Mouse (Mus musculus) CD8-positive naive resting alpha-beta T cell, adult 2 months (primary cell): ENCODE data around the gene Farp2.
"Not testable (repeated sequence)": the region's sequence is repeated elsewhere in the genome, so short reads cannot be mapped to it uniquely, and the experiment has no call there.

Experiments
- DNase-seq, 2 experiments: peaks; one replicate each; pipeline ENCODE4 v3.0.0; 2022; ENCODE audit warnings: low read depth in 2 of 2, low spot score in 2 of 2

Farp2 gene

GRCm38 (mm10) chr1:93511585-93512350 is at the start of gene Farp2:
TSS of gene Farp2 (plus strand) at chr1:93512079.
- DNase-seq, result peak; percentile 87 to 88

GRCm38 (mm10) chr1:93465066-93465465 is 46.8 kb upstream of the Farp2 start:
- no peak for DNase-seq

GRCm38 (mm10) chr1:93465746-93466145 is 46.1 kb upstream of the Farp2 start:
- DNase-seq, result no peak

GRCm38 (mm10) chr1:93468626-93469025 is 43.3 kb upstream of the Farp2 start:
- no peak for DNase-seq

GRCm38 (mm10) chr1:93475694-93476093 is 36.2 kb upstream of the Farp2 start:
- DNase-seq, result no peak

GRCm38 (mm10) chr1:93477758-93478585 is 33.9 kb upstream of the Farp2 start:
- DNase-seq, result peak; percentile 95 to 97

- peak; percentile 98 to 100 for DNase-seq
Observed at GRCm38 (mm10) chr1:93478586-93479475, 33.0 kb upstream of the Farp2 start, which contains the start of gene Hdlbp. TSS of gene Hdlbp (minus strand) at chr1:93478815.

GRCm38 (mm10) chr1:93479476-93480083 is 32.3 kb upstream of the Farp2 start:
- DNase-seq, result no peak

GRCm38 (mm10) chr1:93486302-93486701 is 25.6 kb upstream of the Farp2 start:
- DNase-seq, result not testable (repeated sequence)

- DNase-seq, result no peak
Observed at GRCm38 (mm10) chr1:93495312-93495711, 16.6 kb upstream of the Farp2 start.

- peak; percentile 7 to 37 for DNase-seq
Observed at GRCm38 (mm10) chr1:93506944-93507676, 4.8 kb upstream of the Farp2 start.

- DNase-seq, result not testable (repeated sequence)
Observed at GRCm38 (mm10) chr1:93508576-93508975, 3.3 kb upstream of the Farp2 start.

GRCm38 (mm10) chr1:93512351-93512690 is 442 bp downstream of the Farp2 start:
- no peak for DNase-seq

- DNase-seq, result no peak
Observed at GRCm38 (mm10) chr1:93513221-93513620, 1.3 kb downstream of the Farp2 start.

- no peak for DNase-seq
Observed at GRCm38 (mm10) chr1:93521491-93521890, 9.6 kb downstream of the Farp2 start.

GRCm38 (mm10) chr1:93522325-93522724 is 10.4 kb downstream of the Farp2 start:
- no peak for DNase-seq

GRCm38 (mm10) chr1:93529801-93530200 is 17.9 kb downstream of the Farp2 start:
- DNase-seq, result no peak

GRCm38 (mm10) chr1:93537227-93537626 is 25.3 kb downstream of the Farp2 start:
- no peak for DNase-seq

- no peak for DNase-seq
Observed at GRCm38 (mm10) chr1:93543196-93543595, 31.3 kb downstream of the Farp2 start.

- DNase-seq, result no peak
Observed at GRCm38 (mm10) chr1:93547286-93547685, 35.4 kb downstream of the Farp2 start.
